Mouse (Mus musculus): ENCODE measurements around the gene Parpbp. TPM values are rescaled to one million over a fixed set of nuclear protein-coding genes. Genes with fewer than 3 reads are reported as not detected.
A peak's percentile ranks its signal among the peaks of the same experiment; 100 is the strongest.

Gene Parpbp
- polyA plus RNA-seq, 1 experiment, result 0.84 TPM

GRCm38 (mm10) chr10:88150381-88150780 is 3.6 kb upstream of the Parpbp start:
- no peak overlapping the region for H3K4me3 ChIP-seq (ENCODE audit: extremely low read depth, insufficient read depth, insufficient read length)
- no peak for DNase-seq (ENCODE audit: low read depth in 1 of 2, low spot score in 2 of 2)
- peaks cover 3% of the 10 kb centered on the region; the same call in 1 of the 2 replicates for H3K36me3 ChIP-seq (ENCODE audit: control insufficient read depth, insufficient read depth, low read length)
- 93% methylated on average over 4 of the region's 4 CpGs for WGBS
- no peaks in the 10 kb centered on the region for H3K27me3 ChIP-seq (ENCODE audit: control insufficient read depth, insufficient read depth, low read length)
- no peak overlapping the region for H3K27ac ChIP-seq (ENCODE audit: insufficient read depth, low read length)
- H3K4me1 ChIP-seq (ENCODE audit: control insufficient read depth, insufficient read depth, insufficient read length), result no peaks in the 10 kb centered on the region
- TF ChIP-seq POLR2A (IDR thresholded peaks at IDR 0.05; ENCODE audit: low read depth, low read length), result no peak
- TF ChIP-seq CTCF (IDR thresholded peaks at IDR 0.05; ENCODE audit: extremely low read depth, insufficient read depth, insufficient read length, insufficient replicate concordance), result no peak

DNA sequence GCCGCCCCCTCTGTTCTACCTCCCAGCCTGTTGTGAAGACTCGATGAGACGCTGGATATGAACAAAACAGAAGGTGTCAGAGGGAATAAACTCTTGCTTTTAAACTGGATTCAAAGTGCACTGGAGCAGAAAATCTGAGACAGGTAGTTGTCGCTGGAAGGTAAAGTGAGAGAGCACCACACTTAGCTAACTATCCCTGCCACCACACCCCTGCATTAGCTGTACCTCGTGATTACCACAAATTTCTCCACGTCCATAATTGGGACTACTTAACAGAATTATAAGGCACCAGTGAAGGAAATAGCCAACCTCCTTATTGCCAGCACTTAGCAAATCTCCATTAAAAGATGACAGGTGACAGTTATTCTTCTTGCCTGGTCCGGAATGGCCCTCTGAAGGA is 554 bp downstream of the Parpbp start:
- Histone ChIP-seq H3K27ac (ENCODE audit: insufficient read depth, low read length) (no peak overlapping the region), H3K36me3 (ENCODE audit: control insufficient read depth, insufficient read depth, low read length) (no peaks in the 10 kb centered on the region), H3K4me1 (ENCODE audit: control insufficient read depth, insufficient read depth, insufficient read length) (no peaks in the 10 kb centered on the region), H3K27me3 (ENCODE audit: control insufficient read depth, insufficient read depth, low read length) (no peaks in the 10 kb centered on the region), H3K4me3 (ENCODE audit: extremely low read depth, insufficient read depth, insufficient read length) (peak overlapping the region; percentile 88)
- 22% methylated on average over 7 of the region's 7 CpGs for WGBS
- no peak for DNase-seq (ENCODE audit: low read depth in 1 of 2, low spot score in 2 of 2)
- TF ChIP-seq POLR2A (IDR thresholded peaks at IDR 0.05; ENCODE audit: low read depth, low read length) (no peak), CTCF (IDR thresholded peaks at IDR 0.05; ENCODE audit: extremely low read depth, insufficient read depth, insufficient read length, insufficient replicate concordance) (no peak)

GRCm38 (mm10) chr10:88135630-88136029 is 11.1 kb downstream of the Parpbp start:
- no peaks in the 10 kb centered on the region for H3K4me1 ChIP-seq (ENCODE audit: control insufficient read depth, insufficient read depth, insufficient read length)
- H3K4me3 ChIP-seq (ENCODE audit: extremely low read depth, insufficient read depth, insufficient read length), result no peak overlapping the region
- 97% methylated on average over 16 of the region's 16 CpGs for WGBS
- no peak for TF ChIP-seq POLR2A (IDR thresholded peaks at IDR 0.05; ENCODE audit: low read depth, low read length)
- no peak for TF ChIP-seq CTCF (IDR thresholded peaks at IDR 0.05; ENCODE audit: extremely low read depth, insufficient read depth, insufficient read length, insufficient replicate concordance)
- no peaks in the 10 kb centered on the region for H3K36me3 ChIP-seq (ENCODE audit: control insufficient read depth, insufficient read depth, low read length)
- H3K27ac ChIP-seq (ENCODE audit: insufficient read depth, low read length), result no peak overlapping the region
- DNase-seq (ENCODE audit: low read depth in 1 of 2, low spot score in 2 of 2), result no peak
- no peaks in the 10 kb centered on the region for H3K27me3 ChIP-seq (ENCODE audit: control insufficient read depth, insufficient read depth, low read length)

GRCm38 (mm10) chr10:88119721-88120120 is 27.0 kb downstream of the Parpbp start:
- no peak overlapping the region for H3K27ac ChIP-seq (ENCODE audit: insufficient read depth, low read length)
- H3K4me1 ChIP-seq (ENCODE audit: control insufficient read depth, insufficient read depth, insufficient read length), result no peaks in the 10 kb centered on the region
- H3K4me3 ChIP-seq (ENCODE audit: extremely low read depth, insufficient read depth, insufficient read length), result no peak overlapping the region
- no peak for TF ChIP-seq POLR2A (IDR thresholded peaks at IDR 0.05; ENCODE audit: low read depth, low read length)
- no peak for TF ChIP-seq CTCF (IDR thresholded peaks at IDR 0.05; ENCODE audit: extremely low read depth, insufficient read depth, insufficient read length, insufficient replicate concordance)
- no peaks in the 10 kb centered on the region for H3K27me3 ChIP-seq (ENCODE audit: control insufficient read depth, insufficient read depth, low read length)
- H3K36me3 ChIP-seq (ENCODE audit: control insufficient read depth, insufficient read depth, low read length), result no peaks in the 10 kb centered on the region
- DNase-seq (ENCODE audit: low read depth in 1 of 2, low spot score in 2 of 2), result no peak

DNA sequence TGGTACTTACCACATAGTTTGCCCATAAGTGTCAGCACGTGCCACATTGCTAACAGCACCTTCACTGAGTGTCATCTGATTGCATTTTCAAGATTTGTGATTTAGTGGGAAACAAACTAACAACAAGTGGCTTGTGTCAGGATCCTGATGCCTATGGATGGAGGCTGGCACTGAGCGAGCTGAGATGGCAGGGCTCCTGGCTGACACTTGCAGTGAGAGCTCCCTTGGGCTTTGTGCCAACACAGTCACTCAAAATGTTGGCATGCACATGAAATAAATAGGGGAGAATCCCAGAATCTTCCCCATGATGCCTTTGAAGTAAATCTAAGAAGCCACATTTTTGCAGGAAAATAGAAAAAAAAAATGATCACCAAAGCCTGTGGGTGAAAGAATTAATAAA is 33.5 kb downstream of the Parpbp start:
- Histone ChIP-seq H3K27me3 (ENCODE audit: control insufficient read depth, insufficient read depth, low read length) (no peaks in the 10 kb centered on the region), H3K4me1 (ENCODE audit: control insufficient read depth, insufficient read depth, insufficient read length) (no peaks in the 10 kb centered on the region), H3K4me3 (ENCODE audit: extremely low read depth, insufficient read depth, insufficient read length) (no peak overlapping the region), H3K36me3 (ENCODE audit: control insufficient read depth, insufficient read depth, low read length) (no peaks in the 10 kb centered on the region), H3K27ac (ENCODE audit: insufficient read depth, low read length) (no peak overlapping the region)
- no peak for DNase-seq (ENCODE audit: low read depth in 1 of 2, low spot score in 2 of 2)
- WGBS, result 91% methylated on average over 2 of the region's 2 CpGs
- TF ChIP-seq CTCF (IDR thresholded peaks at IDR 0.05; ENCODE audit: extremely low read depth, insufficient read depth, insufficient read length, insufficient replicate concordance) (no peak), POLR2A (IDR thresholded peaks at IDR 0.05; ENCODE audit: low read depth, low read length) (no peak)

DNA sequence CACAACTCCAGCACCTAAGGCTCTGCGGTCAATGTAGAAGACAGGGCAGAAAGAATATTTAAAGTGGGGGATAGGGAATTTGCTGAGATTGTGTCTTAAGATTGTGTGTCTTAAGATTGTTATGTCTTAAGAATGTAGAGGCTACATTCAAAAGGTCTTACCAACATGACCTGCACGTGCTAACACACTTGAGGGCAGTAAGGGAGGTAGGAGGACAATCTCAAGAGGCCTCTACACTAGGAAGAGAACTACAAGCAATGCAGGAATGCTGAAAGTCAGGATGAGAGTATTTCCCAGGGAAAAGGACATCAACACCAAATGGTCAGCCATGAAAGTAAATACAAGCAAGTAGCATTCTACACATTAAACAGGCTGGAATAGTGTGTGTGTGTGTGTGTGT is 40.6 kb downstream of the Parpbp start:
- no peaks in the 10 kb centered on the region for H3K36me3 ChIP-seq (ENCODE audit: control insufficient read depth, insufficient read depth, low read length)
- no peak overlapping the region for H3K4me3 ChIP-seq (ENCODE audit: extremely low read depth, insufficient read depth, insufficient read length)
- no peak overlapping the region for H3K27ac ChIP-seq (ENCODE audit: insufficient read depth, low read length)
- DNase-seq (ENCODE audit: low read depth in 1 of 2, low spot score in 2 of 2), result no peak
- H3K4me1 ChIP-seq (ENCODE audit: control insufficient read depth, insufficient read depth, insufficient read length), result no peaks in the 10 kb centered on the region
- WGBS, result 93% methylated on average over 2 of the region's 2 CpGs
- no peaks in the 10 kb centered on the region for H3K27me3 ChIP-seq (ENCODE audit: control insufficient read depth, insufficient read depth, low read length)
- no peak for TF ChIP-seq POLR2A (IDR thresholded peaks at IDR 0.05; ENCODE audit: low read depth, low read length)
- no peak for TF ChIP-seq CTCF (IDR thresholded peaks at IDR 0.05; ENCODE audit: extremely low read depth, insufficient read depth, insufficient read length, insufficient replicate concordance)

GRCm38 (mm10) chr10:88090772-88091171 is 56.0 kb downstream of the Parpbp start, which contains the start of gene Pmch:
Gene Pmch (plus strand): TSS chr10:88091072.
- Histone ChIP-seq H3K4me3 (ENCODE audit: extremely low read depth, insufficient read depth, insufficient read length) (no peak within 1 kb of the TSS), H3K4me1 (ENCODE audit: control insufficient read depth, insufficient read depth, insufficient read length) (no peaks in the 10 kb centered on the region), H3K36me3 (ENCODE audit: control insufficient read depth, insufficient read depth, low read length) (0 out of 2 replicates have a peak, but pooled peaks cover 1% of the 10 kb centered on the region), H3K27me3 (ENCODE audit: control insufficient read depth, insufficient read depth, low read length) (no peaks in the 10 kb centered on the region), H3K27ac (ENCODE audit: insufficient read depth, low read length) (no peak within 1 kb of the TSS)
- no peak for TF ChIP-seq CTCF (IDR thresholded peaks at IDR 0.05; ENCODE audit: extremely low read depth, insufficient read depth, insufficient read length, insufficient replicate concordance)
- TF ChIP-seq POLR2A (IDR thresholded peaks at IDR 0.05; ENCODE audit: low read depth, low read length), result no peak
- 90% methylated on average over 5 of the region's 5 CpGs for WGBS
- DNase-seq (ENCODE audit: low read depth in 1 of 2, low spot score in 2 of 2), result no peak

Measured in spleen, adult 2 months (tissue).